Mouse (Mus musculus) frontal cortex, postnatal 14 days (tissue): ENCODE measurements around the gene Eid3.

Experiments used
- DNase-seq, 2 experiments: peaks; one replicate each; pipeline ENCODE4 v3.0.0; 2022; ENCODE audit warnings: low spot score in 2 of 2

Eid3 gene

DNA sequence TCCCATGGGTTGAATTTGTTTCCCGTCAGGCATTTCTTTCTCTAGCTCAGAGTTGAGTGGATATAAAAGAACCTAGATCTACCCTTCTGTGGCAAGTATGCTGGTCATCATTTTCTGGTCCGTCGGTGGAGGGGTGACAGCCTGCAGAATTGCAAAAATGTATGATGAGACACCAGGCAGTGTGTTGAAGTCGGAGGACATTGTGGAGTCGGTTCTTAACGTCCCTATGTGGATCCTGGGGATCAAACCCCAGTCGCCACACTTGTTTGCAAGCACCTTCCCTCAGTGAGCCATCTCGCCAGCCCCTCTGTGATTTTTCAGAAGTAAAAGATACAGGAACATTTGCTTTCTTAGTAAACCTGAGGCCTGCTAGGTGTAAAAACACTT lies 5.5 kb upstream of the Eid3 start:
- DNase-seq: no peak

DNA sequence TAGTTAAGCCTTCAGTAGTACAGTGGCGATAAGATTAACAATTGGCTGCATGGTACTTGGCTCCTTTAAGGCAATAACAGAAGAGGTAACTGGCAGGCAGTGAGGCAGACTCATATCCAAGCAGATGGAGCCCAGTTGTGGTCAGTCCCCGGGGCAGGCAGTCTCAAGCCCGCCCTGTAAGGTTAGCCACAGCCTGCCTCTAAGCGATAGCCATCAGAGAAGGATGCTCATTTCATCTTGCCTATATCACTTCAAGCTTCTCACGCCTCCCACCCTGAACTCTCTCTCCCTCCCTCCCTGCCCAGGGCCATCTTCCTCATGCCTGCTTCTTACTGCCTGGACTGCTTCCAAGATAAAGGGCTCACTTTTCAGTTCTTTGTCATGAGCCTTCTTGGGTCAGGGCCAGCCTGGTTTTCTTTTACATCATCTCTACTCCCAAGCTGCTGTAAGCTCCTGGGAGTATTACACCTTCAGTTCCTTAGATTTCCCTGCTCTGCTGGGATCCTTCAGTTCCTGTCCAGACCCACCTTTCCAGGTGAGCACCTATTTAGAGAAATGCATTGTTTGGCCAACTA lies 3.2 kb upstream of the Eid3 start:
- DNase-seq: no peak

DNA sequence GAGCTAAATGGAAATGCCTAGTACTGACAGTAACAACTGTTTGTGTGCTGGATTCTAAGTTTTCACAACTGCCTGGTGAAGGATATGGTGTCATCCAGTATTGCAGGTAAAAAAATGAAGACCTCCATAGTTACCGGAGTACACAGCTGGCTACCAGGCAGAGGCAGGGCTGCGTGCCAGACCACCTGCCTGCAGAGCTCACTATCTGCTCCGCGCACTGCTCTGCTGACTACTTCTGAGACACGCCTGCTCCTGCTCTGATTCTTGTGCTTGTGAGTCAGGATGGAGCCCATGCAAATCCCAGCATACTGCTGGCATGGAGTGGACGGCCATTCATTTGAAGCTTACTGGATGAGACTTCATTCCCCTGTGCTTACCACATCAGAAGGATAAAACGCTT lies 2.6 kb upstream of the Eid3 start:
- no peak for DNase-seq

DNA sequence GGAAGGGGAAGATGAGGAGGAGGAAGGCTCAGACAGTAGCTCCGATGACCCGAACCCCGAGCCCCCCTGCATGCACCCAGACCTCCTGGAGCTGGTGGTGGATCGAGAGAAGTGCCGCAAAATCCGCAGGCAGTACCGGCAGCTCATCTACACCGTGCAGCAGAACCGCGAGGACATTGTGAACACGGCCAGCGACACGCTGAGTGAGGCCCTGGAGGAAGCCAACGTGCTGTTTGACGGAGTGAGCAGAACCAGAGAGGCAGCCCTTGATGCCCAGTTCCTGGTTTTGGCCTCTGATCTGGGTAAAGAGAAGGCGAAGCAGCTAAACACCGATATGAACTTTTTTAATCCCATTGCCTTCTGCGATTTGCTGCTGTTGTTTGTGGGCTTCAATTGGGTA lies 406 bp downstream of the Eid3 start:
- no peak for DNase-seq

DNA sequence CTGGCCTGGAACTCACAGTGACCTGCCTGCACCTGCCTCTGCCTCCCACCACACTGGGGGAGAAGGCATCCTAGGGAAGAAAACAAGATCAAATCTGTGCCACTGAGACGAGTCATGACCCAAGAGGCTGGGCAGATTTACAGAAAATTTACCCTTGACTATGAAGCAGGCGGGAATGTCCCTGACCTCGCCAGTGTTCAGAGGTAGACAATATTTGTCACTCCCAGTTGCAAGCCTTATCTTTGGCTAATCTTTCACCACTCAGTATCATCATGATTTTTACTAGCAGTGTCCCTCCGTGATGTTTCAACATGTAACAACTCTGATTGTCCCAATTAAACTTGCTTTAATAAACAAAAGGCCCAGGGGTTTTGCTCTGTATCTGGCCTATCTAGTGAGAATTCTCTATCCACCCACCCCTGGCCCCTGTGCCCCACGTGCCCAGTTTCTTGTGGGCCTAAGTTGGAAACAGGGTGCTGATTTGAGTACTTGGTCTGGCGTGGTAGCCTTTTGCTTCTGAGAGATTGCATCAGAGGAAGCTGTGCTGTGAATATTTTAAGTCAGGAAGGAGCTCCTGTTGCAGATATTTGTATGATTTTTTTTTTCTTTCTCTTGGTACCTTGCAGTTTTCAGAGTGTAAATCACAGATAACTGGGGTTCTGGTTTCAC lies 2.1 kb downstream of the Eid3 start:
- no peak for DNase-seq

DNA sequence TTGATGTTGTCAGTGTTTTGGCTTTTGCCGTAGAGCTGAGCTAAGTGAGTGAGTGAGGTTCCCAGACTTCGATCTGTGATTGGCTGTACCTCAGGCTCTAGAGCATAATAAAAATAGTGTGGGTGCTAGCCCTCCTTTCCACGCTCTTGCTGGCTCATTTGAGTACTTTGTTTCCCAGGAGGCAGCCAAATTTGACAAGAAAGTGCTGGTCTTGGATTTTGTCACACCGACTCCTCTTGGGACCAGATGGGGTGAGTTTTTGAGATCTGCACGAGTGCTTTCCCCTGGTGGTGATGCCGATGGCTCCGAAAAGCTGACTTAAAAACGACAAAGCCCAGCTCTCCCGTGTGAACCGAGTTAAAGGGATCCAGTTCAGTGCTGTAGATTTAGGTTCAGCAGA lies 9.0 kb downstream of the Eid3 start:
- DNase-seq: no peak

DNA sequence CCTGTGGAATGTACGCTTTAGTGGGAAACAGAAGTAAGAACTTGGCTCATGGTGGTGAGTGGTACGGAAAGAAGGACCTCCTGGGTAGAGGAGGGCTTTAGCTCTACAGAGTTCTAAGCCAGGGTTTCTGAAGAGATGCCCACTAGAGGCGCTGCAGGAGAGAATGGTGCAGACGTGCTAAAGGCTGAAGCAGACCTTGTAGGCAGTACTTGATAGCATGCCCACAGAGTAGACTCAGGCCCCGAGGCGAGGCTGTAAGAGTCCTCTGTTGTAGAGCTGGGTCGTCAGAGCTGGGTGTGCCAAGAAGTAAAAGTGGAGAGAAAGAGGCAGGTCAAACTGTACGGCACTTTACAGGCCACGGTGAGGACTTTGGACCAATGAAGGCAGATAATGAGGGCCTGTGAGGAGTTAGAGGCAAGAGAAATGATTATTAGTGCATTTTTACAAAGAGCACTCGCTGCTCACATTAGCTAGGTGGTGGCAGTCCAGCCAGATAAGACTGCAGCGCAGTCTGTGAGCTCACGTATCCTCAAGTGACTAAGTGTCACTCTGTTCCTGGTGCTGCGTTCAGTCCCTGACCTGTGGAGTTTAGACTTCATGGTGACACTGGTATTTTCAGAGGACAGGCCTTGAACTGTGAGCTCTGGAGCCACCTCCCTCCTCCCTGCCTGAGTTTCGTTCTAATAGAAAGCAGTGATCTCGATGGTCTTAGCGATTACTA lies 9.8 kb downstream of the Eid3 start:
- no peak for DNase-seq

DNA sequence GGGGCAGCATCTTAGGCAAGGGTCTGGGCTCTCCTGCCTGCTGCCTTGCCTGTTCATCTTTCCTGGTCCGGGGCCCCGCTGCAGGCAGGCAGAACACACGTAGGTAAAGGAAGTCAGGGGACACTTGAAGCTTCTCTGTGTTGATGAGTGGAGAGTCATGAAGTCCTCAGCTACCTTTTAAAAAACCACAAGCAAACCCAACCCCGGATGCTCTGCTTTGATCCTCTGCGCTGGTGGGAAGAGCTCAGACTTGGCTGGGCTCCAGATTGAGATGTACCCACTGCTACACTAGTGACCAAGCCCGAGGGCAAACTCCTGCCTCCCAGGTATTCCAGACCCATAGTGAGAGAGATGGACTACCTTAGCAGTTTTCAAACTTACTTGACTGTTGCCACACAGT lies 20.9 kb downstream of the Eid3 start:
- no peak for DNase-seq

DNA sequence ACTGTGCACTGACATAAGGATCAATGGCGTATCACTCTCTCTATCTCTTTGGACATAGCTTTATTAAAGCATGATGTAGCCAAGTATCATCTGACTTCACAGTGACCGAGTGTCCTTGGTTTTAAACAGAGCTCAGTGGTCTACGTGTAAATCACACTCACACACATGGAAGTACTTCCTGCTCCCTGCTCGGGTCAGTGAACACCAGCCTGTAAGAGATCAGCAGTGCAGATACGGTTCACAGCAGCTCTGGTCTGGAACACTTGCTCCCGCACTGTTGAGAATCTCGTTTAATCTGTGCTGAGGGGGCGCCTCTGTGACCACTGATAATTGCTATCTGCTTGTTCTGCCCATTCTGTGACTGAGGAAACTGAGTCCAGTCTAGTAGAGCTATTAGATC lies 22.1 kb downstream of the Eid3 start:
- no peak for DNase-seq

DNA sequence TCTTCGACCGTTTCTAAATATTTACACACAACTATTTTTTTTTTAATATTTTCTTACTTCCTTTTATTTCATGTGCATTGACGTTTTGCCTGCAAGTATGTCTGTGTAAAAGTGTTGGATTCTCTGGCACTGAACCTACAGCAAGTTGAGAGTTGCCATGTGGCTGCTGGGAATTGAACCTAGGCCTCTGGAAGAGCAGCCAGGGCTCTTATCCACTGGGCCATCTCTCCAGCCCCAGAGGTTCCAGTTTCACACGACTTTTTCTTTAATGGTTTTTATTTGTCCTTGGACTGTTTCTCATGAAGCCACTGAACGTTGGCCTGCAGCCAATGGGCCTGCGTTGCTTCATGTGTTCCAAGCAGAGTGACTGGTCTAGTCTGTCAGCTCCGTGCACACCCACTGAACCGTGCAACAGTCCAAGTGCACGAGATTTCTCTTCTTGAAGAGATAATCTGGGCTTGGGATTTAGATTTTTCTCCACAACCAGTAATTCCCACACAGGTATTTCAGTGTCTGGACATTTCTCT lies 23.1 kb downstream of the Eid3 start:
- DNase-seq: no peak

DNA sequence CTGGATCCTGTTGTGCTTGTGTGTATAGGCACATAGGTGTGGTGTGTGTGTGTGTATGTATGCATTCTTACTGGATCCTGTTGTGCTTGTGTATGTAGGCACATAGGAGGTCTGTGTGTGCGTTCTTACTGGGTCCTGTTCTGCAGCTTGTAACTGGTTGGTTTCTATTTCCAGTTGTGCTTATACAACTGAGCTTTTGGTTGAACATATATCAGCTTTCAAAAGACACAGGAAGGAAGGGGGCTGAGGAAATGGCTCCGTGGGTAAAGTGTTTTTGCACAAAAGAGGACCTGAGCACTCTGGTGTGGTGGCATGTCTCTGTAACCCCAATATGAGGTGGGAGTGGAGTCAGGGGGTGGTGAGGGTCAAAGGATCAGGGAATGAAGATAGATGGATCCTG lies 24.5 kb downstream of the Eid3 start:
- DNase-seq: no peak

DNA sequence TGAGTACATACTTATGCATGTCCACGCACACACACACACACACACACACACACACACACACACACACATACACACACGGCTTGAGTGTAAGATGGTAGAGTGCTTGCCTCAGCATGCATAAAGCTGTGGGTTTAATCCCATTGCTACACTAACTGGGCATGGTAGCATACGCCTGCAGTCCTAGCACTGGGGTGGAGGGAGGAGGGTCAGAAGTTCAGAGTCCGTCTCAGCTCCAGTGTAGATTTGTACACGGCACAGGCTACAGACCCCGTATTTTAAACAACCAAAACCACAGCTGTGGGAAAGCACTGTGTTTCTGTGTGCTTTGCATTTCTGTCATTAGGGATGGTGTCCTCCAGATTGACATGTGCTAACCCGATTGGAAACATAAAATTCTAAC lies 25.0 kb downstream of the Eid3 start:
- no peak for DNase-seq

DNA sequence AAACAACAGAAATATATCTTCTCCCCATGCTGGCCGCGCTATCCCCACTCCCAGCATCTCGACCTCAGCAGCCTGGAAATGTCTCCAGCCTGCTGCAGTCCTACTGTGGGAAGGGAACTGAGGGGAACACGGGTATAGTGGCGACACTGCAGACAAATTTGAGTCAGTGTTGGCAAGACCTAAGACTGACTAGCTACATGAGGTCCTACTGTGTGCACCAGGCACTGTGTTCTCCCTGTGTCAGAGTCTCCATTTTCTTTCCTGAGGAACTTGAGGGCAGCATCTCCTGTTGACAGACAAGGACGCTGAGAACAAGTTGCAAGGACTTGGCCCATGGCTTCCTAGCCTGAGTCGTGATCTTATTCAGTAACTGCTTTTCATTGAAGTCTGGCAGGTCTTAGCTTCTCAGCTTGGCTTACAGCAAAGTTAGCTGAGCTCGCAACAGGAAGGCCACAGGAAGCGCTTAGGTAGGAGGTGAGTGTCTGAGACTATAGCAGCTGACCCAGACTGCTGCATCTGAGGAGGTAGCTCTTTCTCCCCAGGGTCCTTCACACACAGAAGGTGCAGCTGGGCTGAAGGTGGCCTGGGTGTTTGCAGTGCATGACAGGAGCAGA lies 26.1 kb downstream of the Eid3 start:
- DNase-seq: no peak

DNA sequence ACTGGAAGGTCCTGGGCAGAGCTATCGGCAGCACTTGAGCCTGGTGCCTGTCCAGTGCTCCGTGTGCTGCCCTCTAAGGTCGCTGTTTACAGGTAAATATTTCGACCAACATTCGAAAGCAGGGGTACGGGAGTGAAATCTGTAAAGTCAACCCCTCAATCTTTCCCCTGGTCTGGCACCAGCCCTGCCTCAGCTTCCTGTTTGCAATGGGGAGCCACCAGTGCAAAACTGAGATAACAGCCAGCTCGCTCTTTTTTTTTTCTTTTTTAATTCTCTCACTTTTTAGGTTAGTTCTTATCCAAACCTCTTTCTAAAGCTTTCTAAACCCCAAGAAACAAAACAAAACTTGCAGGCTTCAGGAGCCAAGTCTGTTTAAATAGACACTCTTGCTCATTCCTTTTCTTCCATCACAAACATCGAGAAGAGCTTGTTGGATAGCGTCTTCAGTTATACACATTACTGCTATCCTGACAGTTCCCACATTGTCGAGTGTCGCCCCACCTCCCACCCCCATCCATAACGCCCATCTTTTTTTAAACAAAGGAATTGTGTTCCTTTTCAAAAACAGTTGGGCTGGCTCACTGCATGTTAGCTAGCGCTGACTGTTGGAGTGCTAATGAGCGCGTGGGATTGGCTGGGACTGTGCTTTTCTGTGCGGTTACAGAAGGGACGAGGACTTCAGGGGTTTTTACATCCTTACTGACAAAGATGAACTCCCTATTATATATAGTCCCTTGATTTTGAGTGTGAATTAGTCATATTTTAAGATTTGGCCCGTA lies 27.6 kb downstream of the Eid3 start:
- no peak for DNase-seq

DNA sequence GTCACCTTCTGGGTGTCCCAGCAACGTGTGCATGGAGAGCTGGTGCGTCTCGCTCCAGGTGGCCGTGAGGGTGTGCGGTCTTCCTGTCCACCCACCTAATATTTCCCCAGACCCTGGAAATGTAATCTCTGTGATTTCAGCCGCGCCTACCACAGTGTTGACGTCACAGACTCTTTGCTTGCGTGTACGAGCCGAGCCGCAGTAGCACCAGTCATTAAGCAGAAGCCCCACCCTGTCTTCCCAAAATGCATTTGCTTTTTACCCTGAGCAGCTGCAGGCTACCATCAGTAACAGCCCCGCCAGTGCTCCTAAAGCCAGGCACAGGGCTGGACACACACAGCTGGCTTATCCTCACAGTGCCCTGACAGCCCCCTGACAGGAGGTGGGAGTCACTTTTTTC lies 31.5 kb downstream of the Eid3 start:
- no peak for DNase-seq

DNA sequence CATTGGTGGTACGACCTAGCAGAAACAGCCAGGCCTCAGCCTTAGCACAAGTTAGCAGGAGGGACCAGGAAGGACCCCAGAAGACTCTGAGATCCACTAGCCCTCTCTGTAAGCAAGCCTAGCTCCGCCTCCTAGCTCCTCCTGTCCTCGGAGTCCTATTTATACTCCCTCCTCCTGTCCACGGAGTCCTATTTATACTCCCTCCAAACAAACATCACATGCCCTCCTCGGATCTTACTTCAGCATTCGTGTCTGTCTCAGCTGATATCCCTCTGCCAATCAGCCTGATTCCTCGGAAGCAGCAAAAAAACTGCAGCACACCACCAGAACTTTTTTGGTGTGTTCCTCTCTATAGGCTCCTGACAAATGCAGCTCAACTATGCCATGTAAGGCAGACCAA lies 32.5 kb downstream of the Eid3 start:
- no peak for DNase-seq

DNA sequence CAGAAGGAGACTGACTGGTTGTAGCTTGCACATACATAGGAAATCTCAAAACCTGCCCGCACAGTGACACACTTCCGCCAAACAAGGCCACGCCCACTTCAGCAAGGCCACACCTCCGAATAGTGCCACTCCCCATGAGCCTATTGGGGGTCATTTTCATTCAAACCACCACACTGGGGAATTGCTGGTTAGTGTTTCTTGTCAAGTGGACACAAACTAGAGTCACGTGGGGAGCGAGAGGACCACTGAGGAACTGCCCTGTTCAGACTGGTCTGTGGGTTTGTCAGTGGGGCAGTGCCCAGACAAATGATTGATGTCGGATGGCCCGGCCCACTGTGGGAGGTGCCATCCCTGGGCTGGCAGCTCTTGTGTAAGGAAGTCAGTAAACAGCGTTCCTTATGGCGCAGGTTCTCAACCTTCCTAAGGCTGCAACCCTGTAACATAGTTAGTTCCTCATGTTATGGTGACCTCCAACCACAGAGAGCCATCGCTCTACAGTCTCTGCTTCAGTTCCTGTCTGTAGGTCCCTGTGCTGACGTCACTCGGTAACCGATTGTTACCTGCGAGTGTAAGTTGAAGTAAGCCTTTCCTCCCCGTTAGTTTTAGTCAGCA lies 33.5 kb downstream of the Eid3 start:
- DNase-seq: no peak

DNA sequence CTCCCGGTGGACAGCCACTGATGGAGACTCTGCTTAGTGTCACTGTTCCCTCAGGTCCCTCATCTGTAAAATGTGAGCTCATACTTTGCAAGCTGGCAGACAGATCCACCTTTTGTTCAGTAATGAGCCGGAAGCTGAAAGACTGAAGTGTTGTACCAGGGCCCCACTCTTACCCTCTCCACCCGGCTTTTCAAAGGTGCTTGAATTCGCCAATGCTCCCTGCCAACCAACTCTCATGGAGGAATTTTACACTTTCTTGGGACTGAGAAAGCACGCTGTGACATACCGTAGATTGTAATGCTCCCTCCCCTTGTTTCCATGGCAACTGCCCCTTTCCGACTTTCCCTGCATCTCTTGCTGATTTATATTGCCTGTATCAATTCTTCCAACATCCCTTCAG lies 34.1 kb downstream of the Eid3 start:
- no peak for DNase-seq

DNA sequence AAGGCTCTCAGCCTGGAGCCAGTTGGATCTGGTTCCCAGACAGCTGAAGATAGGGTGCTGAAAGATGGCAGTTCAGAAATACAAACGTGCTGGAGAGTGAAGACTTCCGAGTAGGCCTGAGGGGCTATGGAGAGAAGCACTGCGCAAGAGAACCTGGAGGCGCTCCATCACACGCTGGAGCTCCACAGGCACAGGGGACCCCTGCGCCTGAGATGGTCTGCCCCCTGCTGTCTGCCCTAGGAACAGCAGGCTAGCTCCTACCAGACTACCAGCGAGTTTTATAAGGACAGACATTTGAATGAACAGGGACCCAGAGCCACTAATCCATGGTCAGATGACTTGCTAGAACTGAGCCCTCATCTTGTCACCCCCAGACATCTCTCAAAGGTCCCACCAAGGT lies 35.0 kb downstream of the Eid3 start:
- DNase-seq: peak; percentile 68 to 75

DNA sequence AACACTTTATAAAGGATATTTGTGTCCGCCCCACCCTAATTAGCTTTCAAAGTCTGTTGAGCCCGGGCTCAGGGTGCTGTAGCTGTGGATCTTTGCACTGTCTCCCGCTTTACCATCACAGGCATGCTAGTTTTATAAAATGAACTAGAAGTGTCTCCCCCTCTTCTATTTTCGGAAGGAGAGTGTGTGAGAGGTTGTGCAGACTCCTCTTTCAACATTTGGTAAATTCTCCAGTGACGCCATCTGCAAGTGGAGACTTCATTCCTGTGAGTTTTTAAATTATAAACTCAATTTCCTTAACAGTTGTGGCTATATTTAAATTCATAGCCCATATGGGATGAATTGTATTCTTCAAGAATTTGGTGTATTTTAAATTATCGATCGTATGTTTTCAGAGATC lies 42.1 kb downstream of the Eid3 start:
- DNase-seq: no peak

DNA sequence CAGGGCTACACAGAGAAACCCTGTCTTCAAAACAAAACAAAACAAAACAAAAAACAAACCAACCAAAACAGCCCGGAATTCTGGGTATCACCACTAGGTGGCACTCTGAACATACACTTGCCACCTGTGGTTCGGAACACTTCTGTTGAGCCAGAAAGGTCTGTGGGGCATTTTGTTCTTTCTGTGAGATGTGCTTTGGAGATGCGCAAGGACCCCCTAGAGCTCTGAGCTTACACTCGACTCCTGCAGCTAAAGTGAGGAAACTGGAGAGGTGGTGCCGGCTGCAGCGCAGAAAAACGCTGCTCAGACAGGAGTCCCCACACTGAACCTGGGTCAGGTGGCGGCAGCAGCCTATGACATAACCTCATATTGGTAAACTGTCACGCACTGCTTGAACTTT lies 43.0 kb downstream of the Eid3 start:
- peak in 1 of 2 experiments; percentile 67 for DNase-seq

DNA sequence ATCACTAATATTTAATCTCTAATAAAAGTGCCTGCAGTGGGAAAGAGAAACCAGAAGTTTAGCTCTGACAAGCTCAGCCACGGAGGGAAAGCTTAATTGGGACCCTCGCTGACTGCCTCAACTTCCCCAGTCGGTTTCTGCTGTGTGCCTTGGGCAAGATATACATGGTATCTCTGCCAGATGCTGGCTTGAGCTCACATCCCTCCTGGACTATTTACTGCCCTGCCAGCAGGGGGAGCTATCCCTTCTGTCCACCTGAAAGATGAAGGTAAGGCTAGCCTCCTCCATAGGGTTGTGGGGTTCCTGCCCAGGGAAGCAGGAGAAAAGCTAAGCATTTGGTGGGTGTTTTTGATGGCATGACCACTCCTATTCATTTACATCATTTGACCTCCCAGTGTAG lies 43.8 kb downstream of the Eid3 start:
- no peak for DNase-seq
